Mouse (Mus musculus): ENCODE measurements around the gene Zfp385a. TPM values are rescaled to one million over a fixed set of nuclear protein-coding genes. Genes with fewer than 3 reads are reported as not detected.

Zfp385a gene
- polyA plus RNA-seq, 1 experiment from 2014 or later = 26.6 TPM

GRCm38 (mm10) chr15:103301046-103301445 is 38.8 kb downstream of the Zfp385a start:
- Histone ChIP-seq H3K36me3 (no peaks in the 10 kb centered on the region), H3K27ac (replicated peaks) (peak overlapping the region; percentile 97), H3K4me3 (no peak overlapping the region), H3K4me1 (replicated peaks) (peaks cover 91% of the 10 kb centered on the region), H3K27me3 (no peaks in the 10 kb centered on the region), H3K4me2 (peak overlapping the region; percentile 53; the same call in 1 of the 2 replicates), H3K9ac (peak overlapping the region; percentile 48), H3K9me3 (no peaks in the 10 kb centered on the region)
- ATAC-seq (ENCODE audit: low FRiP score, low read depth) = no peak
- 21% methylated on average over 2 of the region's 2 CpGs for WGBS

- no peaks in the 10 kb centered on the region for H3K9me3 ChIP-seq
- no peaks in the 10 kb centered on the region for H3K27me3 ChIP-seq
- WGBS = 0% methylated on average over 2 of the region's 2 CpGs
- peak overlapping the region; percentile 97 for H3K27ac ChIP-seq (replicated peaks)
- peak overlapping the region; percentile 53 for H3K4me2 ChIP-seq
- peak overlapping the region; percentile 48 for H3K9ac ChIP-seq
- H3K4me1 ChIP-seq (replicated peaks) = peaks cover 90% of the 10 kb centered on the region
- no peak for ATAC-seq (ENCODE audit: low FRiP score, low read depth)
- H3K36me3 ChIP-seq = no peaks in the 10 kb centered on the region
- no peak overlapping the region for H3K4me3 ChIP-seq
Observed at GRCm38 (mm10) chr15:103300560-103300959, 39.3 kb downstream of the Zfp385a start.

- ATAC-seq (ENCODE audit: low FRiP score, low read depth) = peak; percentile 72
- Histone ChIP-seq H3K4me3 (peak overlapping the region; percentile 21), H3K9ac (peak overlapping the region; percentile 48), H3K9me3 (no peaks in the 10 kb centered on the region), H3K4me1 (replicated peaks) (peaks cover 90% of the 10 kb centered on the region), H3K27me3 (no peaks in the 10 kb centered on the region), H3K36me3 (no peaks in the 10 kb centered on the region), H3K27ac (replicated peaks) (peak overlapping the region; percentile 97), H3K4me2 (peak overlapping the region; percentile 53)
- WGBS = 3% methylated on average over 18 of the region's 18 CpGs
Observed at GRCm38 (mm10) chr15:103300067-103300471, 39.8 kb downstream of the Zfp385a start.

GRCm38 (mm10) chr15:103299644-103300043 is 40.2 kb downstream of the Zfp385a start:
- Histone ChIP-seq H3K4me3 (peak overlapping the region; percentile 21), H3K36me3 (no peaks in the 10 kb centered on the region), H3K27ac (replicated peaks) (peak overlapping the region; percentile 97), H3K27me3 (no peaks in the 10 kb centered on the region), H3K9ac (peak overlapping the region; percentile 48), H3K4me2 (peak overlapping the region; percentile 53), H3K4me1 (replicated peaks) (peaks cover 88% of the 10 kb centered on the region), H3K9me3 (no peaks in the 10 kb centered on the region)
- ATAC-seq (ENCODE audit: low FRiP score, low read depth) = peak; percentile 7; the same call in 1 of the 2 replicates
- 14% methylated on average over 8 of the region's 8 CpGs for WGBS

GRCm38 (mm10) chr15:103298861-103299616 is 40.9 kb downstream of the Zfp385a start:
- 0 out of 2 replicates have a peak overlapping the region, but pooled peaks have one; percentile 53 for H3K4me2 ChIP-seq
- H3K9ac ChIP-seq = peak overlapping the region; percentile 48; the same call in 1 of the 2 replicates
- WGBS = 61% methylated on average over 5 of the region's 5 CpGs

GRCm38 (mm10) chr15:103298026-103298425 is 41.9 kb downstream of the Zfp385a start:
- no peak for ATAC-seq (ENCODE audit: low FRiP score, low read depth)
- no peaks in the 10 kb centered on the region for H3K27me3 ChIP-seq
- no peak overlapping the region for H3K4me2 ChIP-seq
- H3K36me3 ChIP-seq = peaks cover 8% of the 10 kb centered on the region
- no peak overlapping the region for H3K4me3 ChIP-seq
- peak overlapping the region; percentile 97 for H3K27ac ChIP-seq (replicated peaks)
- H3K9me3 ChIP-seq = no peaks in the 10 kb centered on the region
- H3K4me1 ChIP-seq (replicated peaks) = peaks cover 72% of the 10 kb centered on the region
- 0 out of 2 replicates have a peak overlapping the region, but pooled peaks have one; percentile 4 for H3K9ac ChIP-seq
- 35% methylated on average over 3 of the region's 3 CpGs for WGBS

More at GRCm38 (mm10) chr15:103298861-103299616, 40.9 kb downstream of the Zfp385a start:
- no peak for ATAC-seq (ENCODE audit: low FRiP score, low read depth)
- Histone ChIP-seq H3K27me3 (no peaks in the 10 kb centered on the region), H3K36me3 (no peaks in the 10 kb centered on the region), H3K9me3 (no peaks in the 10 kb centered on the region), H3K4me1 (replicated peaks) (peaks cover 82% of the 10 kb centered on the region), H3K27ac (replicated peaks) (peak overlapping the region; percentile 97), H3K4me3 (no peak overlapping the region)

GRCm38 (mm10) chr15:103297313-103297712 is 42.6 kb downstream of the Zfp385a start:
- no peaks in the 10 kb centered on the region for H3K9me3 ChIP-seq
- no peak overlapping the region for H3K4me3 ChIP-seq
- H3K27ac ChIP-seq (replicated peaks) = peak overlapping the region; percentile 97
- no peak overlapping the region for H3K4me2 ChIP-seq
- ATAC-seq (ENCODE audit: low FRiP score, low read depth) = 0 out of 2 replicates have a peak, but pooled peaks have one; percentile 9
- peaks cover 65% of the 10 kb centered on the region for H3K4me1 ChIP-seq (replicated peaks)
- WGBS = 23% methylated on average over 6 of the region's 6 CpGs
- 0 out of 2 replicates have a peak overlapping the region, but pooled peaks have one; percentile 1 for H3K9ac ChIP-seq
- peaks cover 12% of the 10 kb centered on the region for H3K36me3 ChIP-seq
- no peaks in the 10 kb centered on the region for H3K27me3 ChIP-seq

- Histone ChIP-seq H3K4me3 (no peak overlapping the region), H3K4me1 (replicated peaks) (peaks cover 53% of the 10 kb centered on the region), H3K4me2 (no peak overlapping the region), H3K9ac (no peak overlapping the region), H3K27ac (replicated peaks) (peak overlapping the region; percentile 97), H3K9me3 (no peaks in the 10 kb centered on the region), H3K36me3 (peaks cover 18% of the 10 kb centered on the region), H3K27me3 (no peaks in the 10 kb centered on the region)
- ATAC-seq (ENCODE audit: low FRiP score, low read depth) = no peak
- WGBS = 14% methylated on average over 5 of the region's 5 CpGs
Observed at GRCm38 (mm10) chr15:103295851-103296250, 44.0 kb downstream of the Zfp385a start.

- Histone ChIP-seq H3K27me3 (no peaks in the 10 kb centered on the region), H3K36me3 (peaks cover 18% of the 10 kb centered on the region), H3K27ac (replicated peaks) (no peak overlapping the region), H3K9me3 (no peaks in the 10 kb centered on the region), H3K4me3 (no peak overlapping the region), H3K4me2 (no peak overlapping the region), H3K4me1 (replicated peaks) (peaks cover 50% of the 10 kb centered on the region), H3K9ac (no peak overlapping the region)
- ATAC-seq (ENCODE audit: low FRiP score, low read depth) = no peak
- WGBS = 86% methylated on average over 2 of the region's 2 CpGs
Observed at GRCm38 (mm10) chr15:103294649-103295048, 45.2 kb downstream of the Zfp385a start.

GRCm38 (mm10) chr15:103293375-103293774 is 46.5 kb downstream of the Zfp385a start:
- no peak overlapping the region for H3K27ac ChIP-seq (replicated peaks)
- no peak for ATAC-seq (ENCODE audit: low FRiP score, low read depth)
- 99% methylated on average over 2 of the region's 2 CpGs for WGBS
- no peak overlapping the region for H3K9ac ChIP-seq
- no peak overlapping the region for H3K4me3 ChIP-seq
- H3K36me3 ChIP-seq = peaks cover 18% of the 10 kb centered on the region
- no peaks in the 10 kb centered on the region for H3K9me3 ChIP-seq
- peaks cover 47% of the 10 kb centered on the region for H3K4me1 ChIP-seq (replicated peaks)
- H3K4me2 ChIP-seq = no peak overlapping the region
- H3K27me3 ChIP-seq = no peaks in the 10 kb centered on the region

- Histone ChIP-seq H3K4me2 (no peak overlapping the region), H3K9ac (no peak overlapping the region), H3K27ac (replicated peaks) (0 out of 2 replicates have a peak overlapping the region, but pooled peaks have one; percentile 31), H3K36me3 (peaks cover 18% of the 10 kb centered on the region), H3K9me3 (no peaks in the 10 kb centered on the region), H3K27me3 (no peaks in the 10 kb centered on the region), H3K4me1 (replicated peaks) (peaks cover 41% of the 10 kb centered on the region), H3K4me3 (no peak overlapping the region)
- 80% methylated on average over 4 of the region's 4 CpGs for WGBS
- no peak for ATAC-seq (ENCODE audit: low FRiP score, low read depth)
Observed at GRCm38 (mm10) chr15:103292673-103293345, 47.1 kb downstream of the Zfp385a start.

- peaks cover 28% of the 10 kb centered on the region for H3K4me1 ChIP-seq (replicated peaks)
- peak; percentile 47; the same call in 1 of the 2 replicates for ATAC-seq (ENCODE audit: low FRiP score, low read depth)
- no peaks in the 10 kb centered on the region for H3K9me3 ChIP-seq
- 0 out of 2 replicates have a peak overlapping the region, but pooled peaks have one; percentile 7 for H3K27ac ChIP-seq (replicated peaks)
- no peaks in the 10 kb centered on the region for H3K27me3 ChIP-seq
- no peak overlapping the region for H3K4me2 ChIP-seq
- H3K9ac ChIP-seq = no peak overlapping the region
- 83% methylated on average over 9 of the region's 9 CpGs for WGBS
- no peak overlapping the region for H3K4me3 ChIP-seq
- peaks cover 18% of the 10 kb centered on the region for H3K36me3 ChIP-seq
Observed at GRCm38 (mm10) chr15:103290843-103291242, 49.0 kb downstream of the Zfp385a start.

All from hindbrain, embryonic 15.5 days (tissue).